Mouse (Mus musculus): ENCODE data around the gene Prdm11.

The Prdm11 gene

DNA sequence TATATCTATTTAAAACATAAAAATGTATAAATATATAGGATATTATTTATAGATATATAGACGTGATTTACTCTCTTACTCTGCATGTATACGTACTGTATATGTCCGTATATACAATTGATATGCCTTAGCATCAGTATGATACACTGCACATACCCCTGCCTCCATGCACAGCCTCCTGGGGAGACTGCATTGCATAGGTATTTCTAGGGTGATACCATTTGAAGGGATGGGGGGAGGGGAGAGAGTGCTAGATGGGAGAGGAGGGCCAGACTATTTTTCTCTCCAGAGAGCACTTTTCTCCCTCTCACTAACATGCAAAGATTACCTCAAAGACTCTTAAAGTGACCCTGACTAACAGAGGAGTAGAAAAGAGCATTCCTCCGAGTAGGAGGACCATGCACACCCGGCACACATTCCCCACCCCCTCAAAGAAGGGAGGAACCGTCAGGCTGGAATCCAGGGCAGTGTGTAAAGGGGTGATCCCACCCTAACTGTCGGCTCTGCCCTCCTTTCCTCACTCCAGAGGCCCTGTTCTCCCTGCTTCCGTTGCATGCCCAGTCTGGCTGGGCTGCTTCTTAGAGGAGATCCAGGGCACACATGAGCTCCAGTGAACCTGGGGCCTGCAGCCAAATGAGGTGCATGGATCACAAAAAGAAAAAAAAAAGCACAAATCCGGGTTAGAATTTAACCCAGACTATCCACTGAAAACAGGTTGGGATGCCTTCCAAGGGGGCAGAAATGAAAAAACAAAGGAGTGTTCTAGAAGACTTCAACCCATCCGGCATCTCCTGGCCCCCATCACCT lies 78.7 kb downstream of the Prdm11 start:
- peak; percentile 24 for DNase-seq (ENCODE audit: low read depth)

DNA sequence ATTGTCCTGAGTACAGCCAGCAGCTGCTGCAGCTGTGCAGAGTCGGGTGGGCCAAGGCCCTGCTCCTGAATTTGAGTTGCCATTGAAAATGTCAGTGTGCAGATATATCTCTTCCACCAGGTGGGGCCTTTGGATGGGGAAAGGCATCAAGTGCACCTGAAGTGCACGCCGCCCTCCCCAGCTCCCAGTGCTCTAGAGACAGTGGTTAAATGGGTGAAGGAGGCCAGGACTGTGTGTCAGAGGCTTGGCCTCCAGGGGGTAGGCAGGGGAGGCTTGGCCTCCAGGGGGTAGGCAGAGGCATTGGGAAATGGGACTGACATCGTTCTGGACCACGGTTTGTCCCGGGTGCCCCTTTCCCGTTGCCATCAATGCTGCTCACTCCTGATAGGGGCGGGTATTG lies 79.7 kb downstream of the Prdm11 start:
- peak; percentile 16 for DNase-seq (ENCODE audit: low read depth)

DNA sequence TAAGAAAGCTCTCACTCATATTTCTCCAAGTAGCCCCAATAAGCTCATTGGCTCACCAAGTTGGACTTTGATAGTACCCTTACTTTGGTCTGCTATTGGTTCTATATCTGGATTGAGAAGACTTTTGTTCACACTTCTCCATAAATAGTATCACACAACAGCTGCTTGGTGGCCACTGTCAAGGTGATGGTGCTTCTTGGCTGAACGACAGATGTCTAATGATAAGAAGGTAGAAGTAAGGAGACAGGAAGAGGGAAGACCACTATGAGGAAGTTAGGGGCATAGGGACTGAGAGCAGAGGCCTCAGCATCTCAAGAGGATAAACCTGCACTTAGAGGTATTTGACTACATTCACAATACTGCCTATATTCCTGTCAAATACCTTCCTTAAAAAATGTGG lies 81.6 kb downstream of the Prdm11 start:
- no peak for DNase-seq (ENCODE audit: low read depth)

DNA sequence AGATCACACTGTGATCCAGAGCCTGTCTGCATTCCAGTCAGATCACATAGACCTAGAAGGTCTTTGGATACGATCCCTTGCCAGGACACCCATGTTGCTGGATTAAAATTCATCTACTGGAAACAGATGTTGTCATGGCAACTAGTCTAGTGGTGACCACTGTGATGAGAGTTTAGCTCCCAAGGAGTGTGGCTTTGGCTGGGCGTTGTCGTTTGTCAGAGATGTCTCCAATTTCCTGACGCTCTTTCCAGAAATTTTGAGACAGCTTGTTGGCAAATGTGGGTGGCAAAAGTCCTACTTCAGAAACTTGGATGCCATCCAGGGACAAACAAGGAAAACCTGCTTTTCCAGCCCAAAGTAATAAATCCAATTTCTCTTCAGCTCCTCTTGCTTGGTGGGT lies 87.3 kb downstream of the Prdm11 start:
- DNase-seq (ENCODE audit: low read depth) = no peak

DNA sequence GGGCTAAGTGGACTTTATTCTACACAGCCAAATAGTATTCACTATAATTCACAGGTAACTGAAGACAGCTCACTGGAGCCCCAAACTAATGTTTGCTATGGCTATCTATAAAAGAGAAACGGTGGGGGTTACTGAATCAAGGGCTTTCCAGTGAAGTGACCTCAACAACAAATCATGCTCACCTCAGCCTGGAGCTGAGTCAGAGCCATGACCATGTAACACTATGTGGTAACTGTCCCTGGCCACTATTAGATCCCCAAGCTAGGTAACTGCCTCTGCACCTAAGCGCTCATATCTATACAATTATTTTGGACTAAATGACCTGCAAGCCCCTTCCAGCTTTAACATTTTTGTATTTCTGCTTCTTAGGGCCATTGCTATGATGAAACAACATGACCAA lies 89.0 kb downstream of the Prdm11 start:
- no peak for DNase-seq (ENCODE audit: low read depth)

DNA sequence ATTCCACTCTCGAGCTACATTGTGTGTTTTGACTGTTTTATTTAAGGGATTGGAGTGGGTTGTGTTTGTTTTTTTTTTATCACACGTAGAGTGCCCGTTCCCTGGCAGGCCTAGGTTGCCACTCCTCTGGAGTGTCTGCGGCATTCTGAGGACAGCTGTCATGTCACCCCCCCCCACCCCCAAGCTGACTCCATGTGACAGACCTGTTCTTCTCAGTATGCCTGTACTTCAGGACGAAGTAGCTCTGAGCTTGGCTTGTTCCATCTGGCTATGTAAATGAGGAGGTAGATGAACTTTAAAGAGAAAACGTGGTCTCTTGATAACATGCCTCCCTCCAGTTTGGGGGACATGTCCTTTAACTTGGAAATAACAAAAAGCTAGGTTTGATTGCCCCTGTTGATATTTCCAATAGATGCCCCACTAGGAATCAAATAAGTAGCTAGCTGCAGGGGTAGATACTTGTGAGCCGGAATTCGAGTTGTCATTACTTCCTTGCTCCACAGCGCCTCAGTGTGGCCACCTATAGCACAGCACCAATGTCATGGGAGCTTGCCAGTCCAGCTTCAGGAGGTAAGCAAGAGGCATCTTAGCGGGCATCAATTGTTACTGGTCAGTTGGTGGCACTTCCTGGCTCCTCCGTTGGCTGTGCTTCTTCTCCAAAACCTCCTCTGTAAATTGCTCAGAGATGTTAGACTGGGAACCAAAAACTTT lies 91.4 kb downstream of the Prdm11 start:
- peak; percentile 59 for DNase-seq (ENCODE audit: low read depth)

DNA sequence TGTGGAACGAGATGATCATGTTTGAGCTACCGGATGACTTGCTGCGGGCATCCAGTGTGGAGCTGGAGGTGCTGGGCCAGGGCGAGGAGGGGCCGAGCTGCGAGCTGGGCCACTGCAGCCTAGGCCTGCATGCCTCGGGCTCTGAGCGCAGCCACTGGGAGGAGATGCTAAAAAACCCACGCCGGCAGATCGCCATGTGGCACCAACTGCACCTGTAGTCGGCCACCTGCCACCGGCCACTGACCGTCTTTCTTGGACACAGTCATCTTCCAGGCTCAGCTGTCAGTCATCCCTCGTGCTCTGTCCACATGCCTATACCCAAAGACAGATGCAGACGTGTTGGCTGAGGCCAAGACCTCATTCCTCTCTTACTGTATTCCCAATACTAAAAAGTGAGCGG lies 92.5 kb downstream of the Prdm11 start:
- no peak for DNase-seq (ENCODE audit: low read depth)

DNA sequence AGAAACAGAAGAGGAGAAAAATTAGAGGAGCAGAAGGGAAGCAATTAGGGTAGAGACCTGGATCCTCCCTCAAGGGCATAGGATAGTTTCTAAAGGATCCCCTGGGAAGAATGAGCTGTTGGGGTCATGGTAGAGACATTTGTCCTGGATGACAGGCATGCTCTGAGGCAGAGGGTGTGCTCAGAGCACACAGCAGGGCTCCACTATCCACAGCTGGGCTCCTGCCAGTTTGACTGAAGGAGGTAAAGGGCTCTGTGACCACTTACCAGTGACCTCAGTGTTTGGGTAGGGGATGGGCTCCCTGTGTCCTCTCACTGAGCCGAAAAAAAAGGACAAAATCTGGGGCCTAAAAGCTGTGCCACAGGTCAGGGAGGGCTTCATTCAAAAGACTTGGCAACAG lies 96.4 kb downstream of the Prdm11 start:
- no peak for DNase-seq (ENCODE audit: low read depth)

DNA sequence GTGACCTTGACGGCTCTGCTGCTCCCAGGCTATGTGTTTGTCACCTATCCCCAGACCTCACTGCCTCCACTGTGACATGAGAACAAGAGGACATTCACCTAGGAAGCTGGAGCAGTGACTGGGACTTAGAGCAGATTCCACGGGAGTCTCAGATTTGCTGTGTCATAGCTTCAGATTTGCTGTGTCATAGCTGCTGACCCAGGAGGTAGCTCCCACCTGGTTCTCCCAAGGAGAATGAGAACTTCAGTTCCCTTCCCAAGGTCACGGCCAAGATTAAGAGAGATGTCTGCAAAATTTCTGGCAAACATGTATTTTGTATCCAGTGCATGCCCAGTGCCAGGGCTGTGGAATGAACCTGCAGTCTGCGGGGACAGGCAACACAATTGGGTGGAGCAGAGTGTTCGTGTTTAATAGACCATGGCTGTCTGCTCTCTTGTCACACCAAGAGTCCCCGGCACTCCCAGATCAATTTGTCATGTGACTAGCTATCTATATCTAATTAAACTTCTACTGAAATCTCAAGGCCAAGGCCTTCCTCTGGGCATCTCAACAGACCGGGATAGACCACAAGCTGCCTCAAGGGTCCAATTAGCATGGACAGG lies 97.2 kb downstream of the Prdm11 start:
- peak; percentile 5 for DNase-seq (ENCODE audit: low read depth)

DNA sequence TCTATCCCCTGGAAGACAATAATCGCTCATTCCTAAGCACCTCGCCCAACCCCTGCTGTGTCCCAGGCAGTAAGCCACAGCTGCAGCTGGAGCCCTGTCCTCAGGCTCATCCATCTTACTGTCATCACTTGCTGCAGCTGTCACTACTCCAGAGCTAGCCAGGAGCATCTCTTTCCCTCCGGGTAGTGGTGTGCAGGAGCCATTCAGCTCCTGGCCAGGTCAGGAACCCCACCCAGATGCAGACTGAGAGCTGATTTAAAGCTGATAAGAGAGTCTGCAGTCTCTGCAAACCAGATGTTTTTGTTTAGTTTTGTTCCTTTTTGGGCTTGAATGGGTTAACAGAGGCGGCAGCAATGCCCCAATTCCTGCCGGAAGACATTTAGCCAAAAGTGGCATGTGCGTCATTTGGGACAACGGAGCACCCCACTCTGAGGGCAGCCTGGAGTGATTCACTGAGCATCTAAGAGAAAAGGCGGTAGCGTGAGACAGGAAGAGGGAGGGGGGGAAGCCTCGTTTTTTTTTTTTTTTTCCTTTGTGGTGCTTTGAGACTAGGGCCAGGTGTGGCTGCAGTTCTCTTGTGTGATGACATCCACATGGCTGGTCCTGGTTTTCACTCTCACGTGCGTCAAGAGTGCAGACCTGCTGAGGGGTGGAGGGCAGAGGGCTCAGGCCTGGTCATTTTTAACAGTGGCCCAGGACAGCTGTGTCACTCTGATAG lies 97.8 kb downstream of the Prdm11 start:
- peak; percentile 56 for DNase-seq (ENCODE audit: low read depth)

DNA sequence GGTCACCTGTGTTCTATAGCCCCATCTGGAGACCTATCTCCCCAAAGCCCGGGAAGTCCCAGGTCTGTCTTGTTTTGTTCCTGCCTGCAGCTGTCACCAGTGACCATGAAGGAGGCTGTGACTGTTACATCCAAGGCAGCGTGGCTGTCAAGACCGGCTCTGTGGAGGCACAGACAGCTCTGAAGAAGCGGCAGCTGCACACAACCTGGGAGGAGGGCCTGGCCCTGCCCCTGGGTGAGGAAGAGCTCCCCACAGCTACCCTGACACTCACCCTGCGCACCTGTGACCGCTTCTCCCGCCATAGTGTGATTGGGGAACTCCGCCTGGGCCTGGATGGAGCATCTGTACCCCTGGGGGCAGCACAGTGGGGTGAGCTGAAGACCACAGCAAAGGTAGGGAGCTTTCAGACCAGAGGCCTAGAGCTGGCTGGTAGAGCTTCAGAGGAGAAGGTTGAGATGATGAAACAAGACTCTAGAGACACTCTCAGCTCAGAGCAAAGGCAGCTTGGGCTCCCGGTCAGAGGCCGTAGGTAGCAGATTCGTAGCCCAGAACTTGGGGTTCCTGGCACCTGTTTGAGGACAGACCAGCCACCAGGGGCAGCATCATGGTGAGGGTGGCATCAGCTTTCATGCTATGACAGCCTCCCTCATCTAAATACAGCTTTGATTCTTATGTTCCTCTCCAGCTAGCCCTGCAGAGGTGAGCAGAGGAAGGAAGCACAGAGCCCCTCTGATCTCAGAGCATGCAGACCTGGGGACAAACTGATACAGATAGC lies 100.0 kb downstream of the Prdm11 start:
- no peak for DNase-seq (ENCODE audit: low read depth)

DNA sequence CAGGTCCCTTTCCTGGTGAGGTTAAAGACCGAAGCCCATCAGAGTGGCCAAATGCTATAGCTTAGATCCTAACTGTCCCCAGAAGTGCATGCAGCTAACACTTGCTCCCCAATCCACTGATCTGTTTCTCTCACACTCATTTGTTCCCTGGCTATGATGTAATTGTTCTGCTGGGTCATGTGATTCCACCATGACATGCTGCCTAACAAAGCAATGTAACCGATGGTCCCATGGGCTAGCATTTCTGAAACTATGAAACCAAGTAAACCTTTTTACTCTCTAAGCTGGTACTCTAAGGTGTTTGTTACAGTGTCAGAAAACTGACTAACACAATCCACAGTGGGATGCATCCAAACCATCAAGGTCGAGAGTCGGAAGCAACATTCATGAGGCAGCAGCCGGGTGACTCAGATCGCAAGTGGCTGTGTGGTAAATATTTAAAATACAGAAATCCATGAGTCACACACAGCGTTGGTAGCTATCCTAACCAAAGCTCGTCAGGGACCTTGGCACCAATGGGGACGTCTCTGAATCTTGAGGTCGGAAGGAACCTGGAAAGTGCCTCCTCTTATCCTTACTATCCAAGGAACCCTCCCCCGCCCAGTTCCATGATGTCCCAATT lies 100.7 kb downstream of the Prdm11 start:
- peak; percentile 7 for DNase-seq (ENCODE audit: low read depth)

DNA sequence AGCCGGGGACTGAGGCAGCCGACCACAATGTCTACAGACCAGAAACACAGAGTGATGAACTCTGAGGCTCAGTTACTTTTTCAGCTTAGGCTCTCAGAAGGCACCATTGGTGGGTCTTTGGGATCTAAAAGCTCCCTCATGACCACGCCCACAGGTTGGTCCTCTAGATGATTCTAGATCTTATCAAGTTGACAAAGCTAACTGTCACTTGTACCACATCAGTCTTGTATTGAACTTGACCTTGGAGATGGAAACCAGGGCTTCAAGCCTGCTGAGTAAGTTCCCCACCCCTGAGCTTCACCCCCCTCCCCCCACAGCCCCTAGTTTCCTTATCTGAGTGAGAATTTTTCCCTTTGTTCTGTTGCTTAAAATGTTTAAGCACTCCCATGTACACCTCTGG lies 101.6 kb downstream of the Prdm11 start:
- DNase-seq (ENCODE audit: low read depth) = no peak

DNA sequence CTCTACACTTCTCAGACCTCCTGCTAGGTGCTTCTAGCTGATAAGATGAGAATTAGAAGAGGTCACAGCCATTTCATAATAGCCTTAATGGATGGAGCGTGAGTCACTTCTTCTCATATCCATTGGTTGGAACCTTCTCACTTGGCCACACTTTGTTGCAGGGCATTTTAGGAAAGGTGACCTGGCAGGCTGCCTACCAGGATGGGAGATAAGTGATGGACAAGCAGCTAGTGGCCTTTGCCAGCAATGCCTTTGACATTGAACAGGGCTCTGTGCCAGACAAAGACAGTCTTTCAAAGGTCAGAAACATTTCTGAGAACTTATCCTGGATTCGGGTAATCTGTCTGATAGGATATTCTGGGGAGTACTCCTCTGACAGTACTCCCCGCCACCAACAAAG lies 102.6 kb downstream of the Prdm11 start:
- no peak for DNase-seq (ENCODE audit: low read depth)

DNA sequence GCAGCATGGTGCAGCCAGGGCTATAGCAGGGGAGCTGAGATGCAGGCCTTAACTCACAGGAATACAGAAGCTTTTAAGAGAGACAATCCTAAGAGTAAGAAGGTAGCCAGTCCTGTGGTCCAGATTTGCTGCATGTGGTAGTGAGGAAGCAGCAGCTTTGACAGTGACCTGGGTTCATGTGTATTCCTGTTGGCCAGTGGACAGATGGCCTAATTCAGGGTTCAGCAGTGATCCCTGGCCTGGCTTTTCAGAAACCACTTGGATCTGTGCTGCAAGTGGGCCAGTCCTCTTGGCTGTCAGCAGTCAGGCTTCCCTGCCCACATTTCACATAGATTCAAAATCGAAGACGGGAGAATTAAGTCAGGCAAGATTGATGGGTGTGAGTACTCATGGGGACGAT lies 104.5 kb downstream of the Prdm11 start:
- DNase-seq (ENCODE audit: low read depth) = no peak

DNA sequence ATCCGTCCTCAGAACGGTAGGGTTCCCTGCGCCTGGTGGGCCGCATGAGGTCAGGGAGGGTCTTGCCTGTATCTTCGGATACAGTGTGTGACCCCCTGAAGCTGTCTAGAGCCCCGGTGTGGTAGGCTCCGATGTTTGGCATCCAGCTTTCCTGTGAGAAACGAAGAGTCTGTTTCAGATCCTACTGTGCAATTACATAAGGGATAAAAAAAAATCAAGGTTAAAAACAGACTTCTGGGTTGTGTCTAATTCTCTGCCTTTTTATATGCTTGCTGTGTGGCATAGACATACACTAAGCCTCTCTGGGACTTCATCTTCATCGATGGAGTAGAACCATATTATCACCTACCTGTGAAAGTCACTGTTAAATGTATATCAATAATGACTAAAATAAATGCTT lies 105.0 kb downstream of the Prdm11 start:
- no peak for DNase-seq (ENCODE audit: low read depth)

DNA sequence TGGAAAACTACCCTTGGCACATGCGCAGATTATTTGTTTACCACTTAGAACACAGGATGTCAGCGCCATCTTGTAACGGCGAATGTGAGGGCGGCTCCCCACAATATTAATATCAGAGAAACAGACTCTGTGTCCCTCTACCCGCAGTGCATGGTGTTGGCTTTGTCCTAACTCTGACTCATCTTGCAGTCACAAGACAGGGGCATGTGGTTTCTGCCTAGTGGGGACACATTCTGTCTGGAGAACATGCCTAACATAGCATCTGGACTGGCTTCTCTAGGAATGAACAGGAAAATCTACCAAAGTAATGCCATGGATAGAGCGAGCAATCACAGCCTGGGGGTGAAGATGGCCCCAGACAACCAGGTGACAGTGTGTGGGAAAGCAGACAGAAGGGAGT lies 107.1 kb downstream of the Prdm11 start:
- no peak for DNase-seq (ENCODE audit: low read depth)

DNA sequence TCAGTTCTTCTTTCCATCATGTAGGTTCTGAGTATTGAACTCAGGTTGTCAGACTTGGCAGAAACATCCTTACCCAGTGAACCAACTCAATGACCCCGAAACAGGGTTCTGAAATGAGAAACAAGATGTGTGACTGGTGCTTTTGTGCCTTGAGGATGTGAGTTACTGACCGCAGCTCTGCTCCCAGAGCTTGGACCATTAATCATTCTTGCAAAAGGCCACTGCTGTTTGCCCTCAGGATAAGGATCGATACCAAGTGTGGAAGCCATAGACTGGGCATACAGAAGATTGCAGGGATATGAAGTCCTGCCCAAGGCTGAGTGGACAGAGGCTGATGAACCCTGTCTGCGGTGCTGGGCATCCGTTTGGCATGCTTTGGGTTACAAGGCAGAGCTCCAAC lies 107.9 kb downstream of the Prdm11 start:
- no peak for DNase-seq (ENCODE audit: low read depth)

DNA sequence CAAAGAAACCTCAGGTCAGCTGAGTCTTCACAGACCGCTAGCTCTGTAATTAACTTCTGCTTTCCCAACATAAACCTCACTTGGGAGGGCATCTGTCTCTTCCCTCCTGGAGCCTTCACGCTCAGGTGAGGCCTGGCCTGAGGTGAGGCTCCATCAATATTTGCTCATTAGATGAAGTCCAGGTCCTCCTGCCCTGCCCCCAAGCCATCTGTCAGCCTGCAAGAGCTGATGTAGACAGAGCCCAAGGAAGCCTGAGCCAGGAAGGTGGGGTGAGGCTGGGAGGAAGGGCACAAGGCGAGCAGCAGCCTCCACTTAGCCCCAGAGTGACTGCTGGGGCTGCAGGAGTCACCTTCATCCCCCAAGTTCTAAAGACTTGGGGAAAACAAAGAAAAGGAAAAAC lies 110.5 kb downstream of the Prdm11 start:
- DNase-seq (ENCODE audit: low read depth) = no peak

DNA sequence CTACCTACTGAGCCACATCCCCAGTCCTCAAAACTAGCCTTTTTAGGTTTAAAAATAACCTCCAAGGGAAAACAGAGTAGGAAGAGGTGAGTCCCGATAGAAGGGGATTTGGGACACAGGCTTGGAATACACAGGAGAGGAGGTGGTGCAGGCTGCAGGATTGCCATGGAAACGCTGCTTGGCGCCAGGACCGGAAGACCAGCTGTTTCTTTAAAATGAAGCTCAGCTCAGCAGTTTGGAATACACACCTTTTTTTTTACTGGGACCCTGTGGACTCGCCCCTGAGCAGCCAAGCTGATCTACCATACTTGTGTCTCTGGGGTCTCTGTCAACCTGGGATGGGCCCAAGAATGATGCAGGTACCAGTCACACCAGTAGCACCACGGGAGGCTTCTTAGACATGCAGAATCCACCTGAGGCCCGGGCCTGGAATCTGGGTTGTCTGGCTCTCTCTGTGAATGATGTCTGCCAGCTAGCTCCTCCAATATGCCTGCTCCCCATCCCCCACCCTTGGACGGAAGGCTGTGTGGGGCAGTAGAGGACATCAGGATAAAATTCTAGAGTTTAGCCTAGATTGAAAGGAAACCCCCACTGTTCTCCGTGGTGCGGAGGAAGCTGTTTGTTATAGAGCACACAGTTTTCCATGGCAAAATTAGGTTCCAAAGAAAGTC lies 111.5 kb downstream of the Prdm11 start:
- no peak for DNase-seq (ENCODE audit: low read depth)

DNA sequence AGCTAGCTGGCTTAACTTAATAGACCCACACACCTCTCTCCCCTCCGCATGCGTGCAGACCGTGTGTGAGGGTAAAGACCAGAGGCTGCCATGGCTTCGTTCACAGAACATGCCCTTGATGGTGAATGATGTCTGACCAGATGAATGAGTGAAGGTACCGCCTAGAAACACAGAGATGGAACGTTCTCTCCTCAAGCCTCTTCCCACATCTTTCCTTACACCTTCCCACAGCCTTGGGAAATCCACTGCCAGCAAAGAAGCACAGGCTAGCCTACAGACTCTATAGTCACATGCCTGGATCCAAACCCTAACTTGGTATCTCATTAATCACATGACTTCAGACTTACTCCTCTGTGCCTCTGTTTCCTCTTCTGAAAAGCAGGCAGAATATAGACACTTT lies 112.6 kb downstream of the Prdm11 start:
- DNase-seq (ENCODE audit: low read depth) = no peak

All from NIH3T3 (cell line).